Mouse (Mus musculus): ENCODE measurements around the gene Fap. TPM values are rescaled to one million over a fixed set of nuclear protein-coding genes. Genes with fewer than 3 reads are reported as not detected.

The Fap gene
- polyA plus RNA-seq (2015; fragmentation: Nextera tagmentation; extraction: Ambion mirVana), result 1.8 and 3.4 TPM in 2 replicates

DNA sequence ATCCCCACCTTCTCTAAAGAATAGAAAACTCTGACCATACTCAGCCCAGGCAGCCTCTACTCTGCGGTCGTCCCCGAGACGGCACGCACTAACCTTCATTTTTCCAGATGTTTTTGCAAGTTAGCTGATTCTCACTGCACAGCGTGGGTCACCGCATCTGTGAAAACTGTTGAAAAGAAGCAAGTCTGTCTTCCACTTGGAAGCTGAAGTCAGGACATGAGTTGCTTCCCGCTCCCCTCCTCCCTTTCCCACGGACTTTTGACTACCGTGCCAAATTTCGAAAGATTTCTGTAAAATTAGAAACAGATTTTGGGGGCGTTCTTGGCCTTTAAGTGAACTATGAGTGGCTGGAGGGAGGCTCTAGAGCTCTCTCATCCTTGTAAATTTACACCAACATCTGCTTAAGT, at the start of gene Fap:
Fap (minus strand) TSS at position 323 of the 407 bp plus-strand sequence.
- DNase-seq (ENCODE audit: low spot score), result no peak

DNA sequence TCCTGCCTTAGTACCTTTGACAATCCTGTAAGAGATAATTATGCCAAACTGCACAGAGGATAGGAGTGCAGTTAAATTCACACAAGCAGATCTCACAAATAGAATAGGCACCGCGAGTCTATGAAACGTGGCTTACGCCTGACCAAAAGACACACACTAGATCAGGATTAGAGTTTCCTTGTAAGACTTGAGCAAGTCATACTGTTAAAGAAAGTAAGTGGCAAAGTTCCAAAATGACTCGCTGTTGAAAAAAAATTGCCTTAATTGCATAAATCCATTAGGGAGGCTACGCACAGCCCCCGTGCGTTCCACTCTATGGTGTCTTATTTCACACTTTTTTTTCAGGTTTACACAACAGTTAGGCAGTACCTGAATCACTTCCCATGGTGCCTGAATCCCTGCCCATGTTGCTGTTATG, 49.2 kb upstream of the Fap start:
- no peak for DNase-seq (ENCODE audit: low spot score)

- DNase-seq (ENCODE audit: low spot score), result no peak
These were observed 45.8 kb upstream of the Fap start for GRCm38 (mm10) chr2:62619679-62620078.

- no peak for DNase-seq (ENCODE audit: low spot score)
These were observed 45.1 kb upstream of the Fap start for GRCm38 (mm10) chr2:62618934-62619341.

DNA sequence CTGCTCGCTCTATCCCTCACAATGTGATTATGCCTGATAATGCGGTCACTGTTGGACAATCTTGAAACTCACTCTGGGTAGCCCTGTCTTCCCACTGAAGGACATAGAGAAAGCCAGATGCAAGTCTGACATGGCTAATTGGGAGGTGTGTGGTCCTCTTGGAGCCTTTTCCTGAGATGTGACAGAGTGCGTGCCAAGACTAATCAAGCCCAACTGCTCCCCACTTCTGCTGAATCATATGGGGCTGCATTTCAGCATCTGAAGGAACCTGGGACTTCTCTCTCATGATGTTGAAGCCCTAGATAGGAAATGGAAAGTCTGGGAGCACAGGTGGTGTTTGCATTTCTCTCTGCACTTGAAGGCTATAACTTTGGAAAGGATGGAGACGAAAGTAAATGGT, 39.3 kb upstream of the Fap start:
- no peak for DNase-seq (ENCODE audit: low spot score)

DNA sequence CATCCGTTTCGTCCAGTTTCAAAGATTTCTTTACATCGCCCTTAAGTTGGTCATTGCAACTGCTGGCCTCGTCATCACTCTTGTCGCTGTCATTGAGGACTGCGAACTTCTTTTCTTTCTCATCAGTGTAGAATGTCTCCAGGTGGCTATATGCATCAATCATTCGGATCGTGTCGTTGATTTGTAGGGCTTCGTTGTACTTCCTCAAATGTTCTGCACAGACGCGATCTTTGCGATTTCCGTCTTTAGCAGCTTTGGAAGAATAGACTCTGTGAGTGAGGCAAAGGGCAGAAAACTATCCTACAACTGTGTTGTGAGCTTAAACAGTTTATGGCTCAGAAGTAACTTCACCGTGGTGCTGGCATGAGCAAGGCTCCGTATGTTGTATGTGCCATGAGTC, 32.3 kb upstream of the Fap start:
- no peak for DNase-seq (ENCODE audit: low spot score)

GRCm38 (mm10) chr2:62603530-62603929, 29.7 kb upstream of the Fap start:
- no peak for DNase-seq (ENCODE audit: low spot score)

DNA sequence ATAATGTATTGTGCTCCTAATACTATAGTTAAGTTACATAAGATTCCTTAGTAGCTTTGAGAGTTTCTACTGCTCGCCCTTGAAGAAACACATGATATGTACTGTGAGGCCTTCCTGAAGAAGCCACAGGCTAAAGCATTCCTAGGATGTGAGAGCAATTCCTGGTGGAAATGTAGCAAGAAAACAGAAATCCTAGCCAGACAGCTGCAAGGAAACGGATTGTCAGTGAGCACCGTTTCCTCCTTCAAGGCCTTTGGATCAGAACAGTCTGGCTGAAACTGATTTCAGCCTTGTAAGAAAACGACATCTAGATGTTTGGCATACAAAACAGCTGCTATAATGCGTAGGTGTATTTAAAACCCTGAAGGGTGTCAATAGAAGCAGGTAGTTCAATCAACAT, 22.7 kb upstream of the Fap start:
- DNase-seq (ENCODE audit: low spot score), result no peak

DNA sequence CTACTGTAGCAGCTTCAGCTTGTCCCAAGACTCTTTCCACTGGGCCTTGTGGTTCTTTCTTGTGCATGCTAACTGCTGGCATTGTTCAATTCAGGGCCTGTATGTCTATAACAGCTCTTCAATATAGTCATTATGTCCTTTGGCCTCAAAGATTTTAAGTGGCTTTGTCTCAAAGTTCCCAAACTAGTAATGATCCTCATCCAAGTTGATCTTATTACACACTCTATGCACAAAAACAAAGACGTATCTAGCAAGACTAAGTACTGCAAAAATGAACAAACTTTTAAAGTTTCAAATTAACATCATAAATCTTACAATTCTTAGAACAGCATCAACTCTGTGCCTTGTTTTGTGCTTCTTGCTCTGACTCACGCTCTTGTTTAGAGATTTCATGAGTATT, 20.6 kb upstream of the Fap start:
- no peak for DNase-seq (ENCODE audit: low spot score)

GRCm38 (mm10) chr2:62591555-62591954, 17.7 kb upstream of the Fap start:
- DNase-seq (ENCODE audit: low spot score), result no peak

- DNase-seq (ENCODE audit: low spot score), result no peak
These were observed 15.5 kb upstream of the Fap start for GRCm38 (mm10) chr2:62589333-62589732.

DNA sequence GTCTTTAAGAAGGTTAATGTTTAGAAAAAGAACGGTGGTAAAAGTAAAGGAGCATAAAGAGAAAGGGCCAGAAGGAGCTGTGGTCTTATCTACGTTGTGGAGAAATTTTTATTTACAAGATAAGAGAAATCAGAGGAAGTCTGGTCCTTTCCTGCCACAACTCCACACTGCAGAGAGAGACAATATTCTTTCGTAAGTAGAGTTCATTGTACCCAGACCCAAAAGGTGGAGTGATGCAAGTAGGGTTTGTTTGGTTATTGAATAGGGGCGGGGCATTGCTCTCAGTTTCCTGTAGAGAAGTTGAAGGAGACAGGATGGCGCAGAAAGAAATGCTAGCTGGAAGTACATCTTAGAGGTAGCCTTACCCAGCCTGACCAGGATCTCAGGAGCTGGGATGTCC, 11.9 kb upstream of the Fap start:
- DNase-seq (ENCODE audit: low spot score), result no peak

GRCm38 (mm10) chr2:62574962-62575361, 1.1 kb upstream of the Fap start:
- peak; percentile 2 for DNase-seq (ENCODE audit: low spot score)

DNA sequence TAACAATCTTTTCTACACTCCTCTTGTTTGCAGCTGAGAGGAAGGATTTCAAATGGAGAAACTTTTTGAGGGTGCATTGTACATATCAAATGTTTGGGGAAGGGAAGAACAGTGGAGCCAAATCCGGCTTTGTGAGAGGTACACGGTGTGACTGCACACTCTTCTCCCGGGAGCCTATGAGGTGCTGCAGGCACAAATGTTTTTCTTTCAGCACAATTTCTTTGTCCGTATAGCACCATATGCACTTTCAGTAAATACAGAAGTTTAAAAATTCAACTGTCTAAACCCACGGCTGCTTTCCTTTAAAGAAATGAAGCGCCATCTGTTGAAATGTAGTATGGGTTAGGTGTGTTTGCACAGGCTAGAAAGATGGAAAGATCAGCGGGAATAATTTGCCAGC, 375 bp upstream of the Fap start:
- DNase-seq (ENCODE audit: low spot score), result no peak

DNA sequence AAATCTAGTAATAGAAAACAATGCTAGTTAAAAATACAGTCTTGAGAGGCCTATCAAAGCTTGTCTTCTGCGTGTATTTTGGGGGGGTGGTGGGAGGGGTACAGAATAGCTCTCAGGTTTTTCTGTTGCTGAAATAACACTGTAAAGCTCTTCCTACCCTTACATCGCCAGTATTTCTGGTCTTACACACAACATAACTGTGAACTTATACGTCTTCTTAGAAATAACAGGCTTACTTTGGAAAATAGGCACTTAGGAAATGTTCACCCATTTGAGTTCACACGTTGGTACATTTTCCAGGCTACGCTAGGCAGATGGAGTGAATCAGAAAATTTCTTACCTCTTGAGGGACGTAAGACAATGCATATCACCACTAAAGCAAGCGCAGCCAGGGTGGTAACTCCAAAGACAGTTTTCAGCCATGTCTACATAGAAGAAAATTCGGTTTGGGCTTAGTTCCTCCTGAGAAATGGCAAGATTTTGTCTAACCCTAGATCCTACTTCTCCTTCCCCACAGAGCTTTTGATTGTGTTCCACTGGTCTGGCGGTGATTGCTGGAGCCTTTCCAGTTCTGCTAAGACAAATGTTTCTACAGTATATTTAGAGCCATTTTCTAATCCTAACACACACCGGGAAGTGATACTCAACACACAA, 649 bp downstream of the Fap start:
- no peak for DNase-seq (ENCODE audit: low spot score)

DNA sequence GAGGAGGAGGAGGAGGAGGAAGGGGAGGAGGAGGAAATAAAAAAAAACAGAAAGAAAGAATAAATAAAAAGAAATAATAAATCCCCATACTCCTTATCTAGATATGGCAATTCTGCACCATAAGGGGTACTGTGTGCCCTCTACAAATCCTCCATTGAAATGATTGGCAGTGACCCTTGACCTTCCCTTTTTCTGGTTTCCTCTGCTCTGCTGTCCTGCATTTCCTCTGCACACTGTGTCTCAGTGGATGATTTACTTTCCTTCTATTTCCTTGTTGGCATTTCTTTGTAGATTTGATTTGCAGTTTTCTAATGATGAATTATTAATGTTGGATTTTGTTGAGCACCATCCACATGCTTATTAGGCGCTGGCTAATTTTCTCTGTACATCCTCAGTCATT, 9.2 kb downstream of the Fap start:
- no peak for DNase-seq (ENCODE audit: low spot score)

- no peak for DNase-seq (ENCODE audit: low spot score)
These were observed 11.0 kb downstream of the Fap start for GRCm38 (mm10) chr2:62562661-62563485.

DNA sequence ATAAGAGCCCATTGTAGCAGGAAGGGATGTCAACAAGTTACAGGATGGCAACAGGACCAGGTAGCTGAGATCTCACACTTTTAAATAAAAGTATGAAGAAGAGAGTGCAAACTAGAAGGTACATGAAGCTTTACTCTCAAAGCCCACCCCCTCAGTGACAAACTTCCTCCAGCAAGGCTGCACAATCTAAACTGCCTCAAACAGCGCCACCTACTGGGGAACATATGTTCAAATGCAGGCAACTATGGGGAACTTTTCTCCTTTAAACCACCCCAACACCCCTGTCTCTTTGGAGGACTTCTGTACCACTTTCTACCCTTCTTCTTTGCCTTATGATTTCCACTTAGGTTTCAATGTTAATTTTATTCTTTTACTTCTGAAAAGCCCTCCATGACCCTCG, 16.5 kb downstream of the Fap start:
- no peak for DNase-seq (ENCODE audit: low spot score)

DNA sequence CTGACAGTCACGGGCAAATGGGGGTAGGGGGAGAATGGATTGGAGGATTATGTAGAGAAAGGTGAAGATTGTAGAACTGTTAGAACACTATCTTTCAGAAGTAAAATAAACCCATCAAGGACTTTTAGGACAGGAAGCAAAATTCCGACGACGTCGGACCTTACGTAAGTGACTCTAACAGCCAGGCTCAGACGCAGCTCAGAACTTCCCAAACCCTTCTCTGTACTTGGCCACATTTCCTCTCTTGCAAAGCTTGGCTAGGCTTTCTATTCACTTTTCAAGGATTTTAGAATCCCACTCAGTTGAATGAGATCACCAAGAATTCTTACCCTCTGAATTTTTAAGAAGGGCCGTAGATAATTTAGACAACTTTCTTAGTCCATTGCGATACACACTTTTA, 17.5 kb downstream of the Fap start:
- DNase-seq (ENCODE audit: low spot score), result no peak

- DNase-seq (ENCODE audit: low spot score), result no peak
These were observed 24.2 kb downstream of the Fap start for GRCm38 (mm10) chr2:62549659-62550058.

DNA sequence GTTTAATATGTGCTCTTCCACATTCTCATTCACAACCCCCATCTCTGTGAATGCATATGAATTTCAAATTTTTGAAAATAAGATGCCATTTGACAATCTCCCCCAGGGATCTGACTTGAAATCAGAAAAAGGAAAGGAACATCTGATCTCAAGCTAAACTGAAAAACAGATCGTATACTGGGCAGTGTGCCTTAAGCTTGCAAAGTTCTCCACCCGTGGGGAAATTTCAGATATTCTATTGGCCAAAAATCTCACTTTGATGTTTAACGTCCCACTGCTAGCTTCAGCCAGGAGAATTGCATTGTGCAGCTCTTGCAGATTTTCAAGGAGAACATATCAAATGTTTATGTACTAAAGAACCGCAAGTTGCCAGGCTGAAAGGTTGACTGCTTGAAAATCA, 24.7 kb downstream of the Fap start:
- DNase-seq (ENCODE audit: low spot score), result no peak

DNA sequence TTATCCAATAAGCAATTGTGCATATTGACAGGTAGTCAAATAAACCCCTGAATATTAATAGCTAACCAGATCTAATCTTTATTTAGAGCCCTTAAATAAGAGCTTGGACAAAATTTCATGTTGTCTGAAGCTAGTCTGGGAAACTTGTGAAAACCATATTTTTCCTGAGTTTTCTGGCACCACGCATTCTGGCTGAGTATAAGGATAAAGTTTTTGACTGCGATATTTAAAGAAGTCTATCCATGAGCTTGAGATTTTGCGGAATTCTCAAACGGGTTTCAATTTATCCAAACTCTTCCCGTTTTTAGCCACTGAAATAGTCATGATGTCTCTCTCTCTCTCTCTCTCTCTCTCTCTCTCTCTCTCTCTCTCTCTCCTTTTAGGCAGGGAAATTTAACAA, 25.8 kb downstream of the Fap start:
- no peak for DNase-seq (ENCODE audit: low spot score)

GRCm38 (mm10) chr2:62535483-62535882, 38.4 kb downstream of the Fap start:
- DNase-seq (ENCODE audit: low spot score), result no peak
